Mouse (Mus musculus) kidney, postnatal 0 days (tissue): ENCODE data around the gene Mien1. TPM values are rescaled to one million over a fixed set of nuclear protein-coding genes. Genes with fewer than 3 reads are reported as not detected.

ENCODE experiments used
- ATAC-seq: fragments of 200-750 bp; cut with Nextera tagmentation; replicated peaks from 2 replicates; pipeline ENCODE4 v1.8.0; 2017; ENCODE audit warnings: low read depth, moderate number of reproducible peaks, moderate TSS enrichment, moderate library complexity; ENCODE audit not compliant: low FRiP score
- DNase-seq: peaks from one replicate; pipeline ENCODE4 v3.0.0-alpha.2; 2016; ENCODE audit warnings: low spot score
- H3K27ac ChIP-seq: fragments of 300-500 bp; sonication (generic); 2 replicates; pipeline ENCODE4 v1.5.1; 2014; ENCODE audit warnings: mild to moderate bottlenecking
- H3K27me3 ChIP-seq: fragments of 300-500 bp; sonication (generic); 2 replicates; pipeline ENCODE4 v1.6.1; 2014; ENCODE audit warnings: low read length, mixed read lengths; ENCODE audit not compliant: insufficient read depth
- H3K36me3 ChIP-seq: fragments of 300-500 bp; sonication (generic); 2 replicates; pipeline ENCODE4 v1.6.1; 2014; ENCODE audit warnings: low read length, mixed read lengths; ENCODE audit not compliant: insufficient read depth
- H3K4me1 ChIP-seq: fragments of 300-500 bp; sonication (generic); replicated peaks from 2 replicates; pipeline ENCODE4 v1.6.1; 2014; ENCODE audit warnings: antibody characterized with exemption, low read length, mixed read lengths; ENCODE audit not compliant: insufficient read depth
- H3K4me2 ChIP-seq: fragments of 300-500 bp; sonication (generic); 2 replicates; pipeline ENCODE4 v1.6.1; 2014; ENCODE audit warnings: mild to moderate bottlenecking, low read length, moderate library complexity, mixed read lengths
- H3K4me3 ChIP-seq: fragments of 300-500 bp; sonication (generic); replicated peaks from 2 replicates; pipeline ENCODE4 v1.5.1; 2014; ENCODE audit warnings: low read depth, low read length
- H3K9ac ChIP-seq: fragments of 300-500 bp; sonication (generic); 2 replicates; pipeline ENCODE4 v1.6.1; 2014; ENCODE audit warnings: low read depth, low read length
- H3K9me3 ChIP-seq: fragments of 300-500 bp; sonication (generic); replicated peaks from 2 replicates; pipeline ENCODE4 v1.6.1; 2016; ENCODE audit warnings: low read length, inconsistent platforms, mixed read lengths
- CTCF ChIP-seq: IDR thresholded peaks from 2 replicates; pipeline ENCODE4 v1.5.1; 2016; ENCODE audit warnings: antibody characterized with exemption, low read depth, mild to moderate bottlenecking, moderate library complexity
- WGBS: fragments of 180-500 bp; shearing (Covaris S2); extraction: QIAGEN DNeasy Blood & Tissue Kit; methylation state at CpG from one replicate; pipeline ENCODE4 v1.1.7; 2014; 5-methylcytosine and 5-hydroxymethylcytosine counted together
- polyA plus RNA-seq: library from polyadenylated mRNA; unstranded; fragments of >200 nt; fragmentation: Nextera tagmentation; extraction: Ambion mirVana; gene quantifications from 2 replicates; pipeline ENCODE4 v1.2.1, GENCODE M21; 2015

Gene Mien1
- polyA plus RNA-seq, 1 experiment from 2014 or later = 155 TPM

- no peaks in the 10 kb centered on the region for H3K27me3 ChIP-seq
- no peak overlapping the region for H3K9ac ChIP-seq
- TF ChIP-seq CTCF = no peak
- H3K9me3 ChIP-seq = no peaks in the 10 kb centered on the region
- peaks cover 22% of the 10 kb centered on the region for H3K4me1 ChIP-seq
- WGBS = 65% methylated on average over 6 of the region's 6 CpGs
- no peak overlapping the region for H3K4me3 ChIP-seq
- peaks cover 16% of the 10 kb centered on the region for H3K36me3 ChIP-seq
- H3K4me2 ChIP-seq = no peak overlapping the region
- H3K27ac ChIP-seq = peak overlapping the region; percentile 36; the same call in 1 of the 2 replicates
- DNase-seq = no peak
- no peak for ATAC-seq
Measured at GRCm38 (mm10) chr11:98418273-98418672, 20.5 kb downstream of the Mien1 start.

- H3K36me3 ChIP-seq = peaks cover 5% of the 10 kb centered on the region; the same call in 1 of the 2 replicates
- no peak overlapping the region for H3K4me2 ChIP-seq
- no peak overlapping the region for H3K9ac ChIP-seq
- WGBS = 81% methylated on average over 1 of the region's 1 CpGs
- no peak for ATAC-seq
- no peak overlapping the region for H3K27ac ChIP-seq
- peaks cover 22% of the 10 kb centered on the region for H3K4me1 ChIP-seq
- no peak overlapping the region for H3K4me3 ChIP-seq
- no peak for TF ChIP-seq CTCF
- H3K9me3 ChIP-seq = no peaks in the 10 kb centered on the region
- DNase-seq = no peak
- H3K27me3 ChIP-seq = no peaks in the 10 kb centered on the region
Measured at GRCm38 (mm10) chr11:98417074-98417473, 21.7 kb downstream of the Mien1 start.

GRCm38 (mm10) chr11:98414162-98414561 is 24.6 kb downstream of the Mien1 start:
- DNase-seq (no peak), ATAC-seq (no peak)
- peak overlapping the region; percentile 99 for H3K4me3 ChIP-seq
- 0 out of 2 replicates have a peak, but pooled peaks cover under 1% of the 10 kb centered on the region for H3K36me3 ChIP-seq
- peaks cover 31% of the 10 kb centered on the region for H3K4me1 ChIP-seq
- H3K9me3 ChIP-seq = no peaks in the 10 kb centered on the region
- H3K4me2 ChIP-seq = peak overlapping the region; percentile 78
- no peak overlapping the region for H3K27ac ChIP-seq
- H3K9ac ChIP-seq = peak overlapping the region; percentile 98; the same call in 1 of the 2 replicates
- no peaks in the 10 kb centered on the region for H3K27me3 ChIP-seq
- no peak for TF ChIP-seq CTCF
- WGBS = 21% methylated on average over 2 of the region's 2 CpGs

GRCm38 (mm10) chr11:98413731-98414130 is 25.1 kb downstream of the Mien1 start:
- H3K27ac ChIP-seq = peak overlapping the region; percentile 98

GRCm38 (mm10) chr11:98412797-98413301 is 25.9 kb downstream of the Mien1 start:
- DNase-seq = peak; percentile 65
- H3K9ac ChIP-seq = peak overlapping the region; percentile 98
- no peaks in the 10 kb centered on the region for H3K9me3 ChIP-seq
- peaks cover 27% of the 10 kb centered on the region for H3K4me1 ChIP-seq
- no peaks in the 10 kb centered on the region for H3K27me3 ChIP-seq
- peak; percentile 31 for ATAC-seq
- peak overlapping the region; percentile 78 for H3K4me2 ChIP-seq
- no peak for TF ChIP-seq CTCF
- peak overlapping the region; percentile 99 for H3K4me3 ChIP-seq
- peak overlapping the region; percentile 98 for H3K27ac ChIP-seq
- under 1% methylated on average over 40 of the region's 40 CpGs for WGBS
- H3K36me3 ChIP-seq = no peaks in the 10 kb centered on the region

More at GRCm38 (mm10) chr11:98413731-98414130, 25.1 kb downstream of the Mien1 start:
- Histone ChIP-seq H3K4me2 (peak overlapping the region; percentile 78), H3K4me3 (peak overlapping the region; percentile 99), H3K27me3 (no peaks in the 10 kb centered on the region), H3K9me3 (no peaks in the 10 kb centered on the region), H3K9ac (peak overlapping the region; percentile 98), H3K4me1 (peaks cover 31% of the 10 kb centered on the region), H3K36me3 (no peaks in the 10 kb centered on the region)
- no peak for TF ChIP-seq CTCF
- WGBS = 8% methylated on average over 7 of the region's 7 CpGs
- ATAC-seq (no peak), DNase-seq (peak; percentile 46)

GRCm38 (mm10) chr11:98412273-98412796 is 26.5 kb downstream of the Mien1 start, which contains the start of gene Erbb2:
Gene Erbb2, plus strand, starts transcription at chr11:98412470.
- H3K4me1 ChIP-seq = peaks cover 27% of the 10 kb centered on the region
- 0% methylated on average over 46 of the region's 49 CpGs for WGBS

More at GRCm38 (mm10) chr11:98412273-98412796, 26.5 kb downstream of the Mien1 start, which contains the start of gene Erbb2:
- no peak for TF ChIP-seq CTCF
- peak; percentile 71 for ATAC-seq
- peak within 1 kb of the TSS; percentile 78 for H3K4me2 ChIP-seq
- H3K36me3 ChIP-seq = no peaks in the 10 kb centered on the region
- H3K27me3 ChIP-seq = no peaks in the 10 kb centered on the region
- peak within 1 kb of the TSS; percentile 98 for H3K27ac ChIP-seq
- H3K4me3 ChIP-seq = peak within 1 kb of the TSS; percentile 99
- peak within 1 kb of the TSS; percentile 98 for H3K9ac ChIP-seq
- H3K9me3 ChIP-seq = no peaks in the 10 kb centered on the region
- peak; percentile 93 for DNase-seq
